Mouse (Mus musculus) G1E-ER4 (cell line): Measurements from ENCODE around the gene Ip6k2. TPM values are rescaled to one million over a fixed set of nuclear protein-coding genes. Genes with fewer than 3 reads are reported as not detected.

ENCODE experiments used
- GATA1 ChIP-seq: IDR thresholded peaks from one replicate; pipeline ENCODE4 v1.8.0; 2012; ENCODE audit warnings: low read length, inconsistent platforms
- polyA plus RNA-seq: library from polyadenylated mRNA; stranded (reverse); fragments of >175 nt; gene quantifications from 2 replicates; pipeline ENCODE4 v1.2.3, GENCODE M21; 2012

Ip6k2 gene
- polyA plus RNA-seq, 1 experiment: 31.0 TPM

DNA sequence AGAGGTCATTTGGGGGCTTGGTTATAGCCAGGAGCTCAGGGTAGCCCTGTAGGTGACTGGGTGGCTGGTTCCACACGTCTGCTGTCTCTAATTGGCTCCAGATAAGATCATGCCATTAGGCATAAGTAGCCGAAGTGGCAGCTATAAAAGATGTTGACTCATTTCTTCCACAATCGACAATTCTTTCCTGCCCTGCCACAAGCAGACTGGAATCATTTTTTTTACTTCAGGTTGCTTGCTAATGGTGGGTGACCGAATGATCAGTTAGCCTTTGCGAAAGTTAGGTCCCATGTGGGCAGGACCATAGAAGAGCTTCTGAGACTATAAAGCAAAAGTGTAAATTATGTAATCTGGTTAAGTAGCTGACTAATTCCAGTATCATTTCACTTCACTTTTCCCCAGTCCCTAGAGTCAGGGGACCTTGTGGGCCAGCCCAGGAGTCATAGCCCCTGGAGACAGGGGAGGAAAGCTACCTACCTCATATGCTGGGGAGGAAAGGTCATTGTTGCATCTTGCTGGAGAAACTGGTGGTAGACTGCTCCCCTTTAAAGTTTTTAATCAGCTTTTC lies 15.0 kb downstream of the Ip6k2 start:
- no peak for TF ChIP-seq GATA1

DNA sequence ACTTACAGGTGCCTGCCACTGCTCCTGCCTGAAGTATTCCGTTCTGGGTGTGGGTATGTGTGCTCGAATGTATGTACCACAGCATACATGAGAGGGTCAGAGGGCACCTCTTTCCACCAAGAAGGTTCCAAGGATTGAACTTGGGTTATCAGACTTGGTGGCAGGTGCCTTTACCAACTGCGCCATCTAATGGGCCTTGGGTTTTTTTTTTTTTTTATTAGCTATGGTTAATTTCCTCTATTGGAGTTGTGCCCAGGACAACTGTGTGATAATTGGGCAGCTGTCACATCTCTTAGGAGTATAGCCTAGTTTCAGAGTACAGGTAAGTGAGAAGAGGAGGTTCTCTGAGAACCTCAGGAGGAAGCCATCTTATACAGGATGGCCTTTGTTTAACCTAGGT lies 16.0 kb downstream of the Ip6k2 start:
- no peak for TF ChIP-seq GATA1

- no peak for TF ChIP-seq GATA1
Observed at GRCm38 (mm10) chr9:108805768-108806167, 22.2 kb downstream of the Ip6k2 start.

GRCm38 (mm10) chr9:108806379-108806778 lies 22.8 kb downstream of the Ip6k2 start:
- TF ChIP-seq GATA1: no peak

- no peak for TF ChIP-seq GATA1
Observed at GRCm38 (mm10) chr9:108806831-108807230, 23.2 kb downstream of the Ip6k2 start.

- no peak for TF ChIP-seq GATA1
Observed at GRCm38 (mm10) chr9:108807674-108808073, 24.1 kb downstream of the Ip6k2 start.

GRCm38 (mm10) chr9:108808163-108808665 lies 24.6 kb downstream of the Ip6k2 start, which contains the start of gene Nckipsd:
Nckipsd (plus strand) TSS chr9:108808368.
- no peak for TF ChIP-seq GATA1

DNA sequence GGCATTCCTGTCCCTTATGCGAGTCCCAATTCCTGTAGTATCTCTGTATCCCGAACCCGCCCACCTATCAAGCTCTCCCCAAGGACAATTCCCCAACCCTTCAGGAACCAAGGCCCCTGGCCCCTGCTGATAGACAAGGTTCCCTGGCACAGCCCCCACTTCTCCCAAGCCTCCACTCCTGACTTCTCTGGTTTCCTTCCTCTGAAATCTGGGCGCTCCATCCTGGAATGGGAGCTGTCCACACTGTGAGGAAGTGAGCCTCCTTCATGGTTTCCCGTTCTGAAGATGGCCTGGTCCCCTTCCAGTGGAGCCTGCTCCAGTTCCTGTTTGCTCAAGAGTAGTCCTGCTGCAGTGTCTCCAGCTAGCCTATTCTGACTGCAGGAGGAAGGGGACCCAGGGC lies 25.6 kb downstream of the Ip6k2 start:
- no peak for TF ChIP-seq GATA1

GRCm38 (mm10) chr9:108809723-108810122 lies 26.1 kb downstream of the Ip6k2 start:
- TF ChIP-seq GATA1: no peak

- TF ChIP-seq GATA1: no peak
Observed at GRCm38 (mm10) chr9:108810516-108810915, 26.9 kb downstream of the Ip6k2 start.

DNA sequence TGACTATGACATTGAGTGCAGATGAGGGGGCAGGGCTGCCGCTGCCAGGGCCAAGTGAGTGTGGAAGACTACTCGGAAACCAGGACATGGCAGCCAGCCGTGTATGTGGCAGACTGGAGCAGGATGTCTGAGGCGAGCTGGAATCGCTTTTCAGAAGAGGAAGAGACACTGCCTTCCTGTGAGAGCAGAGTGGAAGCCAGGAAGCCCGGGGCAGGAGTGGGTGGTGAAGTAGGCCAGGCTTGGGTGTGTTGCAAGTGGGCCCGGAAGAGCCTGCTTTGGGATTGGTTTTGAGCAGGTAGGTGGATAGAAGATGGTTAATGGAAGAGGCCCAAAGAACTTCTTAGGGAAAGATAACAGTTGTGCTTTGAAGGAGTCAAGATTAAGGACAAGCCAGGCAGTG lies 32.0 kb downstream of the Ip6k2 start:
- no peak for TF ChIP-seq GATA1

DNA sequence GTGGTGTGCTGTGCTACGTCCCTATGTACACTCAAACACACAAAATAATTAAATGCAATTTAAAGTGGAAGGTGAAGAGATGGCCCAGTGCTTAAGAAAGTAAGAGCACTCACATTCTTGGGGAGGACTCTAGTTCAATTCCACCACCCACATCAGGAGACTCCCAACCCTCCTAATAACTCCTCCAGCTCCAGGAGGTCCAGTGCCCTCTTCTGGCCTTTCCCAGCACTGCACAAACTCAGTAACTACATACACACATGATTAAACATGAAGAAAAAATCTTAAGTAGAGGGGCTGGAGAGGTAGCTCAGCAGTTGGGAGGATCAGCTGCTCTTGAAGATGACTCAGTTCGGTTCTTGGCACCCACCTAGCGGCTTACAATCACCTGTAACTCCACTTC lies 35.9 kb downstream of the Ip6k2 start:
- no peak for TF ChIP-seq GATA1

DNA sequence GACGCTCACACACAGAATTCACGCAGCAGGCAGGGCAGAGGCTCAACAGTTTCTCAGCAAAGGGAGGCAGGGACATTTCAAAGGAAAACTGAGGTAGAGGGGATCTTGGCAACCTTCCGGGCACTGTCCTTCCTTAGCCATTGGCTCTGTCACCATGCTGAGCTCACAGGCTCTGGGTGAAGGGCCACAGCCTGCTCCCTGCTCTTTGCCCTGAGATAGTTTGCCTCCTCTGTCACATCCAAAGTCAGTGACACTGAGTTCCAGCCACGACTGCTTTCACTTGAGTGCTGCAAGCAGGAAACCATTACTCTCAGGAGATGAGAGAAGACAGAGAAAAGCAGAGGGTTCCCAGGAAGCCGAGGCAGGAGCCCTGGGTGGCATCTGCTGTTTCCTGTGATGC lies 36.5 kb downstream of the Ip6k2 start:
- no peak for TF ChIP-seq GATA1

- TF ChIP-seq GATA1: no peak
Observed at GRCm38 (mm10) chr9:108824144-108824685, 40.6 kb downstream of the Ip6k2 start.

- no peak for TF ChIP-seq GATA1
Observed at GRCm38 (mm10) chr9:108824755-108825413, 41.3 kb downstream of the Ip6k2 start.

DNA sequence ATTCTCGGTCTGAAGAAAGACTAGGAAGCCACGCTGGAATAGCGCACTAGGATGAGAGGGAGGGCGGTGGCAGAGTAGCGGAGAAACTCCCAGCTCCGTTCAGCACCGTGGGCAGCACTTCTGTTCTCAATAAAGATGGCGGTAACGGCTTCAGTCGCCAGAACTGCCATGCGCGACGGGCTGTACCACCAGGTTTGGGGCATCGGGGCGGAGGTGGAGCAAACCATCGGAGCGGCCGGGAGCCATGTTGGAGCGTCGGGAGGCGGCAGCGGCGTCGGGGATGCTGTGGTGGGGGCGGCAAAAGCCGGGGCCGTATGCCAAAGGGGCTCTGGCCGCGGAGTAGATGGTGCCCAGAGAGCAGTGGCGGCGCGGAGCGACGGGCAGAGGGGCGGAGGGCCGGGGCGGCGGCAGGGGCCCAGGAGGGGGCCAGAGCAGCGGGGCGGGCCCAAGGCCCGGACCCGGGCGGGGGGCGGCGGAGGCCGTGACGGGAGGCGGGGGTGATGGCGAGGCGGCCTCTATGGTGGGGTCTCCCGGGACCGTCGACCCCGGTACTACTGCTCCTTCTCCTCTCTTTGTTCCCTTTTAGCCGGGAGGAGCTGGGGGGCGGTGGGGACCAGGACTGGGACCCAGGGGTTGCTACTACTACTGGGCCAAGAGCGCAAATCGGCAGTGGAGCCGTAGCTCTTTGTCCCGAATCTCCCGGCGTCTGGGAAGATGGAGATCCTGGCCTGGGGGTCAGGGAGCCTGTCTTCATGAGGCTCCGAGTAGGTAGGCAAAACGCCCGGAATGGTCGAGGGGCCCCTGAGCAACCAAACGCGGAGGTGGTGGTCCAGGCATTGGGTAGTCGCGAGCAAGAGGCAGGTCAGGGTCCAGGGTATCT lies 42.5 kb downstream of the Ip6k2 start, which contains the start of gene Celsr3:
Celsr3 (plus strand) TSS at position 501 of the 880 bp plus-strand sequence.
- no peak for TF ChIP-seq GATA1
